Mouse (Mus musculus) embryonic facial prominence, embryonic 11.5 days (tissue): ENCODE data around the gene Ttl. TPM values are rescaled to one million over a fixed set of nuclear protein-coding genes. Genes with fewer than 3 reads are reported as not detected.
A peak's percentile ranks its signal among the peaks of the same experiment; 100 is the strongest.

Experiments used
- ATAC-seq: fragments of 200-750 bp; cut with Nextera tagmentation; replicated peaks from 2 replicates; pipeline ENCODE4 v1.8.0; 2017; ENCODE audit warnings: low read depth; ENCODE audit not compliant: insufficient number of reproducible peaks, low FRiP score, low TSS enrichment
- DNase-seq: peaks from one replicate; pipeline ENCODE4 v3.0.0-alpha.2; 2015; ENCODE audit warnings: low spot score
- H3K27ac ChIP-seq: fragments of 300-500 bp; sonication (generic); replicated peaks from 2 replicates; pipeline ENCODE4 v1.5.1; 2014; ENCODE audit warnings: mild to moderate bottlenecking, low read depth, low read length, control low read depth
- H3K27me3 ChIP-seq: fragments of 300-500 bp; sonication (generic); 2 replicates; pipeline ENCODE4 v1.6.1; 2014; ENCODE audit warnings: mild to moderate bottlenecking, low read length, moderate library complexity, mixed read lengths; ENCODE audit not compliant: control insufficient read depth, insufficient read depth
- H3K36me3 ChIP-seq: fragments of 300-500 bp; sonication (generic); replicated peaks from 2 replicates; pipeline ENCODE4 v1.6.1; 2014; ENCODE audit warnings: low read depth, mild to moderate bottlenecking, low read length, moderate library complexity, mixed read lengths; ENCODE audit not compliant: control insufficient read depth, insufficient read depth
- H3K4me1 ChIP-seq: fragments of 300-500 bp; sonication (generic); 2 replicates; pipeline ENCODE4 v1.6.1; 2014; ENCODE audit warnings: low read length, mixed read lengths; ENCODE audit not compliant: control insufficient read depth, insufficient read depth
- H3K4me2 ChIP-seq: fragments of 300-500 bp; sonication (generic); 2 replicates; pipeline ENCODE4 v1.6.1; 2014; ENCODE audit warnings: low read depth, mild to moderate bottlenecking, control low read depth, low read length, moderate library complexity
- H3K4me3 ChIP-seq: fragments of 300-500 bp; sonication (generic); 2 replicates; pipeline ENCODE4 v1.5.1; 2014; ENCODE audit warnings: low read depth, low read length, control low read depth
- H3K9ac ChIP-seq: fragments of 300-500 bp; sonication (generic); replicated peaks from 2 replicates; pipeline ENCODE4 v1.6.1; 2014; ENCODE audit warnings: mild to moderate bottlenecking, control low read depth, low read length
- H3K9me3 ChIP-seq: fragments of 300-500 bp; sonication (generic); replicated peaks from 2 replicates; pipeline ENCODE4 v1.6.1; 2016; ENCODE audit warnings: mild to moderate bottlenecking, low read length, inconsistent platforms, mixed read lengths; ENCODE audit not compliant: control insufficient read depth
- WGBS: fragments of 180-500 bp; shearing (Covaris S2); extraction: QIAGEN DNeasy Blood & Tissue Kit; methylation state at CpG from one replicate; pipeline ENCODE4 v1.1.7; 2014; 5-methylcytosine and 5-hydroxymethylcytosine counted together
- polyA plus RNA-seq: library from polyadenylated mRNA; unstranded; fragments of >200 nt; fragmentation: Nextera tagmentation; extraction: Ambion mirVana; gene quantifications from 2 replicates; pipeline ENCODE4 v1.2.1, GENCODE M21; 2014

Ttl gene
- polyA plus RNA-seq, 1 experiment from 2014 or later = 15.7 TPM

GRCm38 (mm10) chr2:129046172-129046845 is 19.4 kb upstream of the Ttl start:
- no peaks in the 10 kb centered on the region for H3K27me3 ChIP-seq
- no peak overlapping the region for H3K4me2 ChIP-seq
- no peak for DNase-seq
- no peak overlapping the region for H3K4me3 ChIP-seq
- H3K9ac ChIP-seq = no peak overlapping the region
- no peak overlapping the region for H3K27ac ChIP-seq
- H3K36me3 ChIP-seq = no peaks in the 10 kb centered on the region
- H3K9me3 ChIP-seq = no peaks in the 10 kb centered on the region
- WGBS = 81% methylated on average over 6 of the region's 6 CpGs
- ATAC-seq = no peak
- no peaks in the 10 kb centered on the region for H3K4me1 ChIP-seq

- Histone ChIP-seq H3K27ac (no peak overlapping the region), H3K9me3 (no peaks in the 10 kb centered on the region), H3K4me1 (no peaks in the 10 kb centered on the region), H3K4me3 (no peak overlapping the region), H3K4me2 (no peak overlapping the region), H3K36me3 (no peaks in the 10 kb centered on the region), H3K9ac (no peak overlapping the region), H3K27me3 (no peaks in the 10 kb centered on the region)
- no peak for DNase-seq
- WGBS = 91% methylated on average over 4 of the region's 4 CpGs
- ATAC-seq = no peak
Observed at GRCm38 (mm10) chr2:129046846-129047196, 18.9 kb upstream of the Ttl start.

GRCm38 (mm10) chr2:129047811-129048210 is 17.9 kb upstream of the Ttl start, which contains the start of gene Vinac1:
Vinac1 (minus strand) TSS chr2:129048172.
- no peaks in the 10 kb centered on the region for H3K27me3 ChIP-seq
- ATAC-seq (no peak), DNase-seq (no peak)
- no peak within 1 kb of the TSS for H3K4me2 ChIP-seq
- no peak within 1 kb of the TSS for H3K27ac ChIP-seq
- H3K4me3 ChIP-seq = no peak within 1 kb of the TSS
- WGBS = 78% methylated on average over 8 of the region's 8 CpGs
- H3K4me1 ChIP-seq = no peaks in the 10 kb centered on the region
- no peaks in the 10 kb centered on the region for H3K9me3 ChIP-seq
- no peak within 1 kb of the TSS for H3K9ac ChIP-seq
- H3K36me3 ChIP-seq = no peaks in the 10 kb centered on the region

- no peak overlapping the region for H3K27ac ChIP-seq
- H3K4me1 ChIP-seq = no peaks in the 10 kb centered on the region
- DNase-seq = no peak
- WGBS = 64% methylated on average over 4 of the region's 4 CpGs
- H3K4me3 ChIP-seq = no peak overlapping the region
- no peaks in the 10 kb centered on the region for H3K9me3 ChIP-seq
- H3K27me3 ChIP-seq = no peaks in the 10 kb centered on the region
- H3K4me2 ChIP-seq = no peak overlapping the region
- no peak overlapping the region for H3K9ac ChIP-seq
- ATAC-seq = no peak
- H3K36me3 ChIP-seq = no peaks in the 10 kb centered on the region
Observed at GRCm38 (mm10) chr2:129052451-129052983, 13.2 kb upstream of the Ttl start.

GRCm38 (mm10) chr2:129055741-129056140 is 10.0 kb upstream of the Ttl start:
- WGBS = 94% methylated on average over 6 of the region's 6 CpGs
- ATAC-seq = no peak
- H3K4me3 ChIP-seq = no peak overlapping the region

GRCm38 (mm10) chr2:129056597-129056996 is 9.1 kb upstream of the Ttl start:
- Histone ChIP-seq H3K36me3 (no peaks in the 10 kb centered on the region), H3K9ac (no peak overlapping the region), H3K9me3 (no peaks in the 10 kb centered on the region), H3K27me3 (no peaks in the 10 kb centered on the region), H3K4me1 (no peaks in the 10 kb centered on the region), H3K27ac (no peak overlapping the region), H3K4me2 (no peak overlapping the region), H3K4me3 (no peak overlapping the region)
- 42% methylated on average over 9 of the region's 9 CpGs for WGBS
- ATAC-seq (no peak), DNase-seq (peak; percentile 43)

More at GRCm38 (mm10) chr2:129055741-129056140, 10.0 kb upstream of the Ttl start:
- H3K4me1 ChIP-seq = no peaks in the 10 kb centered on the region
- no peak for DNase-seq
- H3K36me3 ChIP-seq = no peaks in the 10 kb centered on the region
- H3K4me2 ChIP-seq = no peak overlapping the region
- no peak overlapping the region for H3K9ac ChIP-seq
- no peaks in the 10 kb centered on the region for H3K27me3 ChIP-seq
- H3K27ac ChIP-seq = no peak overlapping the region
- H3K9me3 ChIP-seq = no peaks in the 10 kb centered on the region

GRCm38 (mm10) chr2:129057256-129057655 is 8.5 kb upstream of the Ttl start:
- Histone ChIP-seq H3K36me3 (no peaks in the 10 kb centered on the region), H3K27ac (no peak overlapping the region), H3K4me1 (no peaks in the 10 kb centered on the region), H3K4me3 (no peak overlapping the region), H3K4me2 (no peak overlapping the region), H3K27me3 (no peaks in the 10 kb centered on the region), H3K9me3 (no peaks in the 10 kb centered on the region), H3K9ac (no peak overlapping the region)
- ATAC-seq (no peak), DNase-seq (no peak)
- 93% methylated on average over 8 of the region's 8 CpGs for WGBS

- no peaks in the 10 kb centered on the region for H3K27me3 ChIP-seq
- no peak overlapping the region for H3K4me3 ChIP-seq
- H3K4me2 ChIP-seq = no peak overlapping the region
- H3K36me3 ChIP-seq = no peaks in the 10 kb centered on the region
- 79% methylated on average over 6 of the region's 6 CpGs for WGBS
- H3K27ac ChIP-seq = no peak overlapping the region
- no peaks in the 10 kb centered on the region for H3K9me3 ChIP-seq
- no peaks in the 10 kb centered on the region for H3K4me1 ChIP-seq
- no peak for DNase-seq
- no peak for ATAC-seq
- no peak overlapping the region for H3K9ac ChIP-seq
Observed at GRCm38 (mm10) chr2:129057920-129058361, 7.8 kb upstream of the Ttl start.
